Mouse (Mus musculus) MEL (cell line): ENCODE results near the gene Arpp21. TPM values are rescaled to one million over a fixed set of nuclear protein-coding genes. Genes with fewer than 3 reads are reported as not detected.

Experiments
- DNase-seq: peaks from one replicate; pipeline ENCODE4 v3.0.0; 2011; ENCODE audit warnings: low read depth, low spot score
- H3K27ac ChIP-seq: 2 replicates; pipeline ENCODE4 v1.5.1; 2012; ENCODE audit warnings: low read depth, mild to moderate bottlenecking, control low read depth, low read length, moderate library complexity; ENCODE audit not compliant: control insufficient read depth
- H3K27me3 ChIP-seq, 2 experiments: fragments of 150-350 bp in 1 of 2; sonication (generic) in 1 of 2; 2 replicates each; pipeline ENCODE4 v1.6.1; 2012; ENCODE audit warnings: low read length in 2 of 2, mild to moderate bottlenecking in 2 of 2, improper control_type of control experiment in 1 of 2, moderate library complexity in 1 of 2; ENCODE audit not compliant: insufficient read depth in 2 of 2, control insufficient read depth in 1 of 2
- H3K36me3 ChIP-seq, 2 experiments: 2 replicates each; pipeline ENCODE4 v1.6.1; 2012 to 2014; ENCODE audit warnings: low read length in 2 of 2, improper control_type of control experiment in 1 of 2, inconsistent platforms in 1 of 2, mild to moderate bottlenecking in 1 of 2; ENCODE audit not compliant: insufficient read depth in 2 of 2, control insufficient read depth in 1 of 2
- H3K4me1 ChIP-seq, 2 experiments: fragments of 150-350 bp in 1 of 2; sonication (generic) in 1 of 2; 2 replicates each; pipeline ENCODE4 v1.6.1; 2012; ENCODE audit warnings: low read length in 2 of 2, improper control_type of control experiment in 1 of 2, mild to moderate bottlenecking in 1 of 2; ENCODE audit not compliant: insufficient read depth in 2 of 2, control insufficient read depth in 1 of 2
- H3K4me3 ChIP-seq, 2 experiments: fragments of 150-350 bp in 1 of 2; sonication (generic) in 1 of 2; 2 replicates each; pipeline ENCODE4 v1.5.1; 2012; ENCODE audit warnings: low read depth in 2 of 2, low read length in 2 of 2, mild to moderate bottlenecking in 2 of 2, moderate library complexity in 2 of 2, control low read depth in 1 of 2, improper control_type of control experiment in 1 of 2; ENCODE audit not compliant: control insufficient read depth in 1 of 2, insufficient read depth in 1 of 2
- H3K79me2 ChIP-seq: 2 replicates; pipeline ENCODE4 v1.6.1; 2012; ENCODE audit warnings: mild to moderate bottlenecking, low read length, moderate library complexity; ENCODE audit not compliant: control insufficient read depth, poor library complexity, insufficient read depth
- H3K9ac ChIP-seq: 2 replicates; pipeline ENCODE4 v1.6.1; 2012; ENCODE audit warnings: low read depth, mild to moderate bottlenecking, control low read depth, low read length, moderate library complexity; ENCODE audit not compliant: control insufficient read depth, poor library complexity, severe bottlenecking
- H3K9me3 ChIP-seq: fragments of 150-350 bp; sonication (generic); replicated peaks from 2 replicates; pipeline ENCODE4 v1.6.1; 2012; ENCODE audit warnings: mild to moderate bottlenecking, low read length, improper control_type of control experiment, moderate library complexity; ENCODE audit not compliant: insufficient read depth
- BHLHE40 ChIP-seq: IDR thresholded peaks from 2 replicates; pipeline ENCODE4 v1.6.1; 2012; ENCODE audit warnings: low read depth, mild to moderate bottlenecking, inconsistent platforms, low read length, improper control_type of control experiment, borderline replicate concordance
- MXI1 ChIP-seq: IDR thresholded peaks from 2 replicates; pipeline ENCODE4 v1.6.1; 2011; ENCODE audit warnings: mild to moderate bottlenecking, low read depth, low read length, improper control_type of control experiment
- TBP ChIP-seq: IDR thresholded peaks from 2 replicates; pipeline ENCODE4 v1.8.0; 2011; ENCODE audit warnings: low read depth, low read length, improper control_type of control experiment
- TCF12 ChIP-seq: IDR thresholded peaks from 2 replicates; pipeline ENCODE4 v1.6.1; 2014; ENCODE audit warnings: low read depth, mild to moderate bottlenecking, inconsistent platforms, low read length, improper control_type of control experiment, moderate library complexity
- UBTF ChIP-seq: IDR thresholded peaks from 2 replicates; pipeline ENCODE4 v1.6.1; 2012; ENCODE audit warnings: low read depth, mild to moderate bottlenecking, inconsistent platforms, low read length, improper control_type of control experiment, moderate library complexity, borderline replicate concordance; ENCODE audit not compliant: insufficient read depth
- ZNF384 ChIP-seq: IDR thresholded peaks from 2 replicates; pipeline ENCODE4 v1.6.1; 2012; ENCODE audit warnings: low read depth, mild to moderate bottlenecking, inconsistent platforms, low read length, improper control_type of control experiment
- polyA plus RNA-seq, 2 experiments: library from polyadenylated mRNA; stranded (reverse) in 1 of 2; unstranded in 1 of 2; fragments of >175 nt in 1 of 2; fragments of >200 nt in 1 of 2; gene quantifications; 2 replicates each; pipeline versions ENCODE4 v1.2.1 to v1.2.4; 2012; ENCODE audit warnings: low replicate concordance in 2 of 2, low read depth in 1 of 2; ENCODE audit not compliant: insufficient read length in 2 of 2, insufficient read depth in 1 of 2, missing spikeins in 1 of 2
- total RNA-seq: library from RNA; depleted of rRNA; stranded (reverse); fragments of 300-350 nt; gene quantifications from 2 replicates; pipeline ENCODE4 v1.2.3, GENCODE M21; 2012; rRNA removed

Arpp21 gene
- 0.12 and 0.16 TPM in 2 replicates for total RNA-seq
- polyA plus RNA-seq: under 1 TPM in 1 of 2 experiments, not detected in 1; 0.10 TPM

- H3K27ac ChIP-seq: no peak within 1 kb of the TSS
- no peaks in the 10 kb centered on the region for H3K79me2 ChIP-seq
- no peak within 1 kb of the TSS for H3K9ac ChIP-seq
- H3K4me3 ChIP-seq: no peak within 1 kb of the TSS
- TF ChIP-seq ZNF384: no peak
- H3K27me3 ChIP-seq: no peaks in the 10 kb centered on the region
- no peak for DNase-seq
- no peaks in the 10 kb centered on the region for H3K36me3 ChIP-seq
- no peaks in the 10 kb centered on the region for H3K4me1 ChIP-seq
- H3K9me3 ChIP-seq: no peaks in the 10 kb centered on the region
These were observed at the start of gene Arpp21 for GRCm38 (mm10) chr9:112235696-112236397. Gene Arpp21 (minus strand): TSS chr9:112235938.

GRCm38 (mm10) chr9:112272426-112272969 is 36.8 kb upstream of the Arpp21 start:
- H3K4me3 ChIP-seq: no peak overlapping the region
- TF ChIP-seq TBP (no peak), BHLHE40 (no peak), UBTF (no peak)
- H3K9me3 ChIP-seq: no peaks in the 10 kb centered on the region
- no peak for DNase-seq
- H3K27me3 ChIP-seq: no peaks in the 10 kb centered on the region
- H3K9ac ChIP-seq: no peak overlapping the region
- H3K36me3 ChIP-seq: no peaks in the 10 kb centered on the region
- no peaks in the 10 kb centered on the region for H3K79me2 ChIP-seq
- H3K27ac ChIP-seq: no peak overlapping the region
- no peaks in the 10 kb centered on the region for H3K4me1 ChIP-seq

- Histone ChIP-seq H3K36me3 (no peaks in the 10 kb centered on the region), H3K27ac (no peak overlapping the region), H3K4me3 (no peak overlapping the region), H3K27me3 (no peaks in the 10 kb centered on the region)
- DNase-seq: peak; percentile 6
- TF ChIP-seq MXI1 (no peak), TCF12 (peak; percentile 40; the same call in 1 of the 2 replicates)
- TF ChIP-seq, all 39 proteins: peak for 1
- Histone ChIP-seq H3K9me3 (no peaks in the 10 kb centered on the region), H3K4me1 (no peaks in the 10 kb centered on the region), H3K79me2 (no peaks in the 10 kb centered on the region), H3K9ac (no peak overlapping the region)
These were observed 29.4 kb upstream of the Arpp21 start for GRCm38 (mm10) chr9:112264982-112265641.
